Mouse (Mus musculus) kidney, adult 8-10 months (tissue): ENCODE data around the gene Jakmip3.

ENCODE experiments used
- DNase-seq, 2 experiments: peaks; one replicate each; pipeline ENCODE4 v3.0.0; 2022

The Jakmip3 gene

GRCm38 (mm10) chr7:139074189-139074588, 133.7 kb downstream of the Jakmip3 start:
- DNase-seq, result no peak

GRCm38 (mm10) chr7:139075054-139075794, 134.7 kb downstream of the Jakmip3 start:
- DNase-seq, result no peak

- no peak for DNase-seq
Observed at GRCm38 (mm10) chr7:139077283-139077682, 136.8 kb downstream of the Jakmip3 start.

GRCm38 (mm10) chr7:139078181-139078580, 137.7 kb downstream of the Jakmip3 start:
- no peak for DNase-seq

- no peak for DNase-seq
Observed at GRCm38 (mm10) chr7:139079141-139079540, 138.6 kb downstream of the Jakmip3 start.

GRCm38 (mm10) chr7:139080714-139081113, 140.2 kb downstream of the Jakmip3 start:
- DNase-seq, result no peak

- no peak for DNase-seq
Observed at GRCm38 (mm10) chr7:139081158-139081557, 140.6 kb downstream of the Jakmip3 start.

GRCm38 (mm10) chr7:139082281-139082680, 141.8 kb downstream of the Jakmip3 start:
- DNase-seq, result no peak

- no peak for DNase-seq
Observed at GRCm38 (mm10) chr7:139084316-139084715, 143.8 kb downstream of the Jakmip3 start.

GRCm38 (mm10) chr7:139085629-139086194, 145.2 kb downstream of the Jakmip3 start, which contains the start of gene Dpysl4:
TSS of gene Dpysl4 (plus strand) at chr7:139086001.
- peak in 1 of 2 experiments; percentile 12 for DNase-seq

- no peak for DNase-seq
Observed at GRCm38 (mm10) chr7:139086195-139087158, 145.9 kb downstream of the Jakmip3 start.

GRCm38 (mm10) chr7:139087801-139088200, 147.3 kb downstream of the Jakmip3 start:
- no peak for DNase-seq

GRCm38 (mm10) chr7:139089892-139090874, 149.7 kb downstream of the Jakmip3 start:
- DNase-seq, result no peak

GRCm38 (mm10) chr7:139091681-139092080, 151.2 kb downstream of the Jakmip3 start:
- no peak for DNase-seq

- no peak for DNase-seq
Observed at GRCm38 (mm10) chr7:139092676-139093075, 152.1 kb downstream of the Jakmip3 start.

- no peak for DNase-seq
Observed at GRCm38 (mm10) chr7:139093124-139093523, 152.6 kb downstream of the Jakmip3 start.

- no peak for DNase-seq
Observed at GRCm38 (mm10) chr7:139093781-139094180, 153.3 kb downstream of the Jakmip3 start.

- no peak for DNase-seq
Observed at GRCm38 (mm10) chr7:139094761-139095160, 154.2 kb downstream of the Jakmip3 start.

- no peak for DNase-seq
Observed at GRCm38 (mm10) chr7:139095282-139095681, 154.8 kb downstream of the Jakmip3 start.

- DNase-seq, result no peak
Observed at GRCm38 (mm10) chr7:139096399-139096798, 155.9 kb downstream of the Jakmip3 start.

GRCm38 (mm10) chr7:139100531-139101095, 160.1 kb downstream of the Jakmip3 start:
- DNase-seq, result no peak
